Mouse (Mus musculus): ENCODE data around the gene Trip6.
"Not testable (repeated sequence)": the region's sequence is repeated elsewhere in the genome, so short reads cannot be mapped to it uniquely, and the experiment has no call there.

Gene Trip6

DNA sequence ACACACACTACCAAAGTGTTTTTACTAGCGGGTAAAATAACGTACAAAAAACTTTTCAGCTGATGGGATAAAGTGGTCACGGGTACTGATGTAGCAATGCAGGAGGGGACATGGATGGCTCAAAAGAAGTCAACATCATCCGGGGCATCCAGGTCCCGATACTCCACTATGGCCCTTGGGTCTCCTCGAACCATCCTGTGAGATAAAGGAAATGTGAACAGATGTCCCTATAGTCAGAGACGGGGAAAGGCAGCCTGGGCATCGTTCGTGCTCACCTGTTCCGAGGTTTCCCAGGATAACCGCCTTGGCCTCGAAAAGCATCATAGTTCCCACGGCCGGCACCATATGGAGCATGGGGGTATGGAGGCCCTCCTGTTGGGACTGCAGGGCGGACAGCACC, 18.5 kb downstream of the Trip6 start:
- peak; percentile 21 for DNase-seq

DNA sequence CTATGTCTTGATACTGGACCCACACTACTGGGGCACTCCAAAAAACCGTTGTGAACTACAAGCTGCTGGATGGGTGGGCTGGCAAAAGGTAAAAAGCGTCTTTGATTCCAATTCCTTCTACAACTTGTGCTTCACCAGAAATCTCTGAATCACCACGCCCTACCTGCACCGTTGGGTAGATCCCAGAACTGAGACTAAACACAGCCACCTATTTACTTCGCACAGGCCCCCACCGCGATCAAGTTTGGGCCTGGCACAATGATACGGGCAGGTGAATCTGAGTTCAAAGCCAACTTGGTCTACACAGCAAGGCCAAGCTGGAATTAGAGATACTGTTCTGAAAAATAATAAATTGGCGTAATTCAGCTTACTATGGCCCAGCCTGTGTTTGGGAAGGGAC, 18.9 kb downstream of the Trip6 start:
- peak; percentile 26 for DNase-seq

DNA sequence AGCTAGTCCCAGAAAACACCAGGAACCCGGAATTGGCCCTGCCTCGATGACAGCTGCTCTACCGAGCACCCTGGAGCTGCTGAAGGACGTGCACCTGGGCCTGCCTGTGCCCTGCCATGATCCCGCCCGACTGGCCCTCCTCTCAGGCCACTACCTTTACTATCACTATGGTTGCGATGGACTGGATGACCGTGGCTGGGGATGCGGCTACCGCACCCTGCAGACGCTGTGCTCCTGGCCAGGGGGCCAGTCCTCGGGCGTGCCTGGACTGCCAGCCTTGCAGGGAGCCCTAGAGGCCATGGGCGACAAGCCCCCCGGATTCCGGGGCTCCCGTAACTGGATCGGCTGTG, 19.5 kb downstream of the Trip6 start:
- no peak for DNase-seq

DNA sequence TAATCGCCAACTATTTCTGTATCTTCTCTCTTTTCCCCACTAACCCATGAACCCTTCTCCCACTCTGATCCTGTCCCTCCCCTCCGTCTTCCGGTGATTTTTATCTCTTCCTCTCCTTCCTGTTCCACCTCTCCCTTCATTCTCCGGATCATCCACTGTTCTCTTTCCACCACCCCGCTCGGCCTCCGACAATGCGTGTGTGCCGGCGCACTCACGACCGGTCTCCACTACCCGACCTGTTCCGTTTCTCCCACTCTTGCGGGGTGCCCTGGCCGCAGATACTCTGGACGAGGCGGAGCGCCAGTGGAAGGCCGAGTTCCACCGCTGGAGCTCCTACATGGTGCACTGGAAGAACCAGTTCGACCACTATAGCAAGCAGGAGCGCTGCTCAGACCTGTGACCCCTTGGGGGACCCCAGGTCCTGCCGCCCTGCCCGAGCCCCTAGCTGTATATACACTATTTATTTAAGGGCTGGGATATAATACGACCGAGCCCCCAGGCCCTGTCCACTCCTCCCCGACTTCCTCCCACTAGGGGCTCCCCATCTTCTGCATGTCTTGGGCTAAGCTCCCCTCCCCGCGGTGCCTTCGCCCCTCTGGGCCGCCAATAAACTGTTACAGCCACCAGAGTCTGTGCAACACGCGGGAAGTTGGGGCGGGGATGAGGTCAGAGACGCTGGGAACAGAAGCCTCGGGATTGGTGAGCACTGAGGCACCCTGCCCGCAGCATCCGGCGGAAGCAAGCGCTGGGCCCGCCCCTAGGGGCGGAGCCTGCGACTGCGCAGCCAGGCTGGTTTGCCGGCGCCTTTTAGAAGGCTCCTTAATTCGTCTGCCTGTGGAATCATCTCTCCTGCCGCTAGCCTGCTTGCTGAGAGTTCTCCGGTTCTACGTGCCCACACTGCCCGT, 20.1 kb downstream of the Trip6 start, which contains the start of gene Ufsp1:
Gene Ufsp1, plus strand, starts transcription at position 791 of the 905 bp plus-strand sequence.
- DNase-seq = peak; percentile 95

DNA sequence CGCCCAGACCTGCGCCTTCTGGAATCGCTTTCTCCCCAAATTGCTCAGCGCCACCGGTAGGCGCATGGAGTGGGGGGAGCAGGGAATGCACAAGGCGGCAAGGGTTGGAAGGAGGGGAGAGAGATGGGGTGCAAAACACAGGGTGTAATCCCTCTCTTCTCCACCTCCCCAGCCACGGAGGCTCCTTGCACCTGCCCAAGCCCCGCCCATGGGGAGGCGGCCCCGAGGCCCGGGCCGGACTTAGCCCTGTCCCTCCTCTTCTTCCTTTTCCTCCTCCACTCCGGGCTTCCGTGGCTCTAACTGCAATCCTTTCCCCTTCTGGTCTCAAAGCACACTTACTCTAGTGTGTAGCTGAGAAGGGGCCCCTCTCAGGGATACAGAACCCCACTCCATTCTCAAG, 20.9 kb downstream of the Trip6 start:
- peak; percentile 80 for DNase-seq

DNA sequence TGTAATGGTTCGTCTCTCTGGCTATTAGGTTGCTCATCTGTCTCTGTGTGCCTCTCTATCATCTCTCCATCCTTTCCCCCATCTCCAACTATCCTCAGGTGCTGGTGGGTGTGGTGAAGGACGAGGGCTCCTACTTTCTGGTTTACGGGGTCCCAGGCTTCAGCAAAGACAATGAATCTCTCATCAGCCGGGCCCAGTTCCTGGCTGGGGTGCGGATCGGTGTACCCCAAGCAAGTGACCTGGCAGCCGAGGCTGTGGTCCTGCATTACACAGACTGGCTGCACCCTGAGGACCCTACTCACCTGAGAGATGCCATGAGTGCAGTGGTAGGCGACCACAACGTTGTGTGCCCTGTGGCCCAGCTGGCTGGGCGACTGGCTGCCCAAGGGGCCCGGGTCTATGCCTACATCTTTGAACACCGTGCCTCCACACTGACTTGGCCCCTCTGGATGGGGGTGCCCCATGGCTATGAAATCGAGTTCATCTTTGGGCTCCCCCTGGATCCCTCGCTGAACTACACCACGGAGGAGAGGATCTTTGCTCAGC, 22.8 kb downstream of the Trip6 start:
- DNase-seq = peak; percentile 31

DNA sequence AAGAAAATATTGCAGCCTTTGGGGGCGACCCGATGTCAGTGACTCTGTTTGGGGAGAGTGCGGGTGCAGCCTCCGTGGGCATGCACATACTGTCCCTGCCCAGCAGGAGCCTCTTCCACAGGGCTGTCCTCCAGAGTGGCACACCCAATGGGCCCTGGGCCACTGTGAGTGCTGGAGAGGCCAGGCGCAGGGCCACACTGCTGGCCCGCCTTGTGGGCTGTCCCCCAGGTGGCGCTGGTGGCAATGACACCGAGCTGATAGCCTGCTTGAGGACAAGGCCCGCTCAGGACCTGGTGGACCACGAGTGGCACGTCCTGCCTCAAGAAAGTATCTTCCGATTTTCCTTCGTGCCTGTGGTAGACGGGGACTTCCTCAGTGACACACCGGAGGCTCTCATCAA, 23.5 kb downstream of the Trip6 start:
- DNase-seq = peak; percentile 68

DNA sequence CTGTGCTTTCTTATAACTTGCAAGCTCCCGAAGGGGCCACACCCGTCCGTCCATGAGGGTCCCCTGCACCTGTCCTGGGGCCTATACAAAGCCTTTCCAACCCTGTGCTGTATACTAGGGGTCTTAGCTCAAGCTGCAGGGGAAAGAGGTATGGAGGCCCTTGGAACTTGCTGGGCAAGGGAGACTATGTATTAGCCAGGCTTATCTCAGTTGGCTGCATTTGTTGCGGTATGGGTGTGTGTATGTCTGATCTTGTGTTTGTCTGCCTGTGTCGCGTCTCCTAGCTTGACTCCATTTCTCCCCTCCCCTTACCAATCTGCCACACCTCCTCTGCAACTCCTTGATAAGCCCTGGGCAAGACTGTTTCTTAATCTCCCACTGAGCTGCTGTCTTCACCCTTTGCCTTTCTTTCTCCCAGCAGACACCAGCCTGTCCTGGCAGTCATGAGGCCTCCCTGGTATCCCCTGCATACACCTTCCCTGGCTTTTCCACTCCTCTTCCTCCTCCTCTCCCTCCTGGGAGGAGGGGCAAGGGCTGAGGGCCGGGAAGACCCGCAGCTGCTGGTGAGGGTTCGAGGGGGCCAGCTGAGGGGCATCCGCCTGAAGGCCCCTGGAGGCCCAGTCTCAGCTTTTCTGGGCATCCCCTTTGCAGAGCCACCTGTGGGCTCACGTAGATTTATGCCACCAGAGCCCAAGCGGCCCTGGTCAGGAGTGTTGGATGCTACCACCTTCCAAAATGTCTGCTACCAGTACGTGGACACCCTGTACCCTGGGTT, 24.4 kb downstream of the Trip6 start:
- peak; percentile 29 for DNase-seq

DNA sequence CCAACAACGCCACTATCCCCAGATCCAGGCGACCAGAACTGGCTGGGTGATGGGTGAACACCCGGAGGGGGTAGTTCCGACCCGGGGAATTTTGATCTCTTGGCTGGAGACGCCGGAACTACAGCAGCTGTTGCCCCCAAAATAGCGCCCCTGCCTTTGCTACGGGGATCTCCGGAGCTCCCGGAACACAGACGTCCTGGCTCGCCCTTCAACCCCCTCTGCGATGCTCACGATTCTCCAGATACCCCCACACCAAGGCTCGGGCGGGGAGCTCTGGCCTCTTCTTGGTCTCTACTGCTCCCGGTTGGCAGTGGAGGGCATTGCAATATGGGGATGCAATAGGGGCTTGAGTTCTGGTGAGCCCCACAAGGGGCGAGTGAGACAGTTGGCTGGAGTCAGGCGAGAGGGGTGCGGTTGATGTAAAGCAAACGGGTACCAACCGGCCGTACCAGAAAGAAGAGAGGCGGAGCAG, 25.2 kb downstream of the Trip6 start:
- DNase-seq = peak; percentile 57

DNA sequence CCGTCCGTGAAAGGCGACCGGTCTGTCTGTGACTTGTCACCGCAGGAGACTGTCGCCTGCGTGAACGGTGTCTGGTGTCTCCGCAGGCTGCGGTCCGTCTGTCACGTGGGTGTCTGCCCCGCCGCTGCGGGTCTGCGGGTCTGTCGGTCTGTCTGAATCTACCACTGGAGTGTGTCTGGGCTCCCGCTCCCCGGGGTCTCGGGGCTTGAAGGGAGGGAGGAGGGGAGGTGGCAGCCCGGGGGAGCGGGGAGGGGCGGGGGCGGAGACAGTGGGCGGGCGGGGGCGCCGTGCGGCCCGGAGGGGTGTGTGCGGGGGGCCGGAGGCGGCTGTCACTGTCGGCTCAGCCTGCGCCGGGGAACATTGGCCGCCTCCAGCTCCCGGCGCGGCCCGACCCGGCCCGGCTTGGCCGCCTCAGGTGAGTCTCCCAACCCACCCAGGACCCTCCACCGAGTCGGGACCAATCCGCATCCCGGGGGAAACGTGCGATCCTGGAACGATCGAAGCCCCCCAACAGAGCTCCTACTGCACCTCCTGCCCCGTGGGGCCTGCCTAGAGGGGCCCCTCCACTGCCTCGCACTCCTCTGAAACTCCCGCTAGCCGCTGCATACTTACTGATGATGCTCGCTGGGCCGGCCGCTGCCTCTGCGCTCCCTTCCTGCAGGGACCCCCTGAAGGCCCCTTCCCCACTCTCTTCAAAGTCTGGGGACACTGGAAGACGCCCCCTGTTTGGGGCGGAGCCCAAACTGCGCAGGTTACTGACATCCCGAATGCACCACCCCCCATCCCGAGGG, 26.1 kb downstream of the Trip6 start:
- DNase-seq = peak; percentile 70

DNA sequence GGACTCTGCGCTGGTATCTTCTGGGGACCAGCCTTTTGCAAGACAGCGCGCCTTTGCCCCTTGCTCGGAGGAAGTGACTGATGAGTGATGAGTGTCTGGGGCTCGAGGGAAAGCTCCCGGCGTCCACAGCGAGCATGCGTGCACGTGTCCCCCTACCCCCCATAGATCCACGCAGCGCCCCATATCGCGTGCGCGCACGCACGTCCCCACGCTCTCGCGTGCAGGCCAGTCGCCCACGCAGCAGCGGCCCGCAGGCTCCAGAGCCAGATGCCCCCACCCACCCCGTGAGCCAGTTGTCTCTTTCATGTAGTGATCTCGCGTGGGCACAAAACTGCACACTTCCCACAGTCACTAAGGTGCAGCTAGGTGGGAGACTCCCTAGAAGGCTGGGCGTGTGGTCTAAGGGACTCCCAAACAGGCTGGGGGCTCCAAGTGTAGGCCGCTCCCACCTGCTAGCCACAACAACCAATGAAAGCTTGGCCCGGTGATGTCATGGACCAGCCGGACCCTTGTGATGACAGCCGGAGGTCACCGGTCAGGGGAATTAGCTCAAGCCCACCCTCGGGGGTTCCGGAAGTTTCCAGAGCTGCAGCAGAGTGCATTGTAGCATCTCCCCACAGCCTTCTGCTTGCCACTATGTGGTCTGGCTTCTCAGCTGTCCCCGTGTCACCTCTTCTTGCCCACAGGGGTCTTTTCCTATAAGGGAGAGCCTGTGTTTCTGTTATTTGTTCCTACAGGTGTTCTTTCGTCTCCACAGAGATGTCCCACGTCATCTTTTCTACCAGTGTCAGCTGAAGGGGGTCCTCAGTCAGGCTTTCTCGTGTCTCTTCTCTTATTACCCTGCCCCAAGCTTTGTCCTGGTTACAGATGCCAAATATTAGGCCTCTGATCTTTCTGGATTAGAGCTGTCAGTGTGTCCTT, 26.9 kb downstream of the Trip6 start, which contains the start of gene Ache:
Gene Ache, plus strand, starts transcription at position 488 of the 921 bp plus-strand sequence.
- DNase-seq = peak; percentile 82

DNA sequence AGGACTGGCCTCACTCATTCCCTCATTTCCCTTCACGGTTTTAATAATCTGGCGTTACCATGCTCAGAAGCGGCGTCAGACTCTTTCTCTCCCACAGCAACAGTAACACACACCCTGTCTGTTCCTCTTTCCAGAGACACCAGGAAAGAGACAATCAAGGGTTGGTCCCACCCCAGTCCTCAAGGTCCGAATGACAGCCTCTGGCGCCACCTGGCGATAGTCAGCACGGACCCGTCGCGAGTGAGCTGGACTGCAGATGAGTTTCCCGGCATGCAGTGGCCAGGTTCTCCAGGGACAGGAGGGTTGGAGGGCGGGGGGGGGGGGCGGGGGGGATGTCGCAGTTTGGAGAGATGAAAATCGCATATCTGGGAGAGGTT, 27.6 kb downstream of the Trip6 start:
- DNase-seq = peak; percentile 94

DNA sequence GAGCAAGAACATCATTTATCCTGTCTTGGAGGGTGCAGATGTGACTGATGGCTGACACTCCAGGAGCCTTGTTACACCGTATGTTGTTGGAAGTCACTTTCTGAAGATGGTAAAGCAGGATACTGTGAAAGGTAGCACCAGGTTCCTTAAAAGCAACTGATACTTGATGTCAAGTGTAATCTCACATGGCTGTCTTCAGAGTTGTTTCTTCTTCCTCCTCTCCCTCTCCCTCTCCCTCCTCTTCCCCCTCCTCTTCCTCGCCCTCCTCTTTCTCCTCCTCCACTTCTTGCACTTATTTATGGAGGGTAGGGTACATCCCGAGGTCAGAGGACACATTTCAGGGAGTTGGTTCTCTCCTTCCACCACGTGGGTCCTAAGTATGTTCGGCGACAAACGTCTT, 28.2 kb downstream of the Trip6 start:
- no peak for DNase-seq

DNA sequence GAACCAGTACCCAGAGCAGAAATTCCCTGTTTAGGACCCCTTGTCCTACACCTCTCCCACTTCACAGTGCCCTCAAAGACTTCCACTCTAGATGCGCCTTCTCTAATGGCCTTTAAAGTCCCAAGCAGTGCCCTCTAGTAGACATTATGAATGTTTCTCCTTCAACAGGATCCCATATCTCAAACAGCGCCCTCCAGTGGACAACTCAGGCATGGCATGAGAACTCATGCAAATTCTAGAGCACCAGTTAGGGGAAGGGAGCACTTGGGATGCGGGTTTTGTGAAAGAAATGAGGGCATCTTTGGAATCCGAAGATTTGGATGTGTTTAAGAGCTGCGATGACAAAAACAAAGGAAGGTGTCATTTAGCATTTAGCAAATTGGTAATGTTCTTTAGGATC, 29.2 kb downstream of the Trip6 start:
- peak; percentile 36 for DNase-seq

DNA sequence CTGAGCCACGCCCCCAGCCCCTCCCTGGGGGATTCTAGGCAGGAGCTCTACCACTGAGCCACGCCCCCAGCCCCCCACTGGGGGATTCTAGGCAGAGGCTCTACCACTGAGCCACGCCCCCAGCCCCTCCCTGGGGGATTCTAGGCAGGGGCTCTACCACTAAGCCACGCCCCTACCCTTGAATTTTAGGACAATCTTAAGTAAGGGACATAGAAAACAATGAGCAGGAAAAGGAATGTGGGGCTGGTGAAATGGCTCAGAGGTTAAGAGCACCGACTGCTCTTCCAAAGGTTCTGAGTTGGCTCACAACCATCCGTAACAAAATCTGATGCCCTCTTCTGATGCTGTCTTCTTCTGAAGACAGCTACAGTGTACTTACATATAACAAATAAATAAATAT, 29.8 kb downstream of the Trip6 start:
- not testable (repeated sequence) for DNase-seq

DNA sequence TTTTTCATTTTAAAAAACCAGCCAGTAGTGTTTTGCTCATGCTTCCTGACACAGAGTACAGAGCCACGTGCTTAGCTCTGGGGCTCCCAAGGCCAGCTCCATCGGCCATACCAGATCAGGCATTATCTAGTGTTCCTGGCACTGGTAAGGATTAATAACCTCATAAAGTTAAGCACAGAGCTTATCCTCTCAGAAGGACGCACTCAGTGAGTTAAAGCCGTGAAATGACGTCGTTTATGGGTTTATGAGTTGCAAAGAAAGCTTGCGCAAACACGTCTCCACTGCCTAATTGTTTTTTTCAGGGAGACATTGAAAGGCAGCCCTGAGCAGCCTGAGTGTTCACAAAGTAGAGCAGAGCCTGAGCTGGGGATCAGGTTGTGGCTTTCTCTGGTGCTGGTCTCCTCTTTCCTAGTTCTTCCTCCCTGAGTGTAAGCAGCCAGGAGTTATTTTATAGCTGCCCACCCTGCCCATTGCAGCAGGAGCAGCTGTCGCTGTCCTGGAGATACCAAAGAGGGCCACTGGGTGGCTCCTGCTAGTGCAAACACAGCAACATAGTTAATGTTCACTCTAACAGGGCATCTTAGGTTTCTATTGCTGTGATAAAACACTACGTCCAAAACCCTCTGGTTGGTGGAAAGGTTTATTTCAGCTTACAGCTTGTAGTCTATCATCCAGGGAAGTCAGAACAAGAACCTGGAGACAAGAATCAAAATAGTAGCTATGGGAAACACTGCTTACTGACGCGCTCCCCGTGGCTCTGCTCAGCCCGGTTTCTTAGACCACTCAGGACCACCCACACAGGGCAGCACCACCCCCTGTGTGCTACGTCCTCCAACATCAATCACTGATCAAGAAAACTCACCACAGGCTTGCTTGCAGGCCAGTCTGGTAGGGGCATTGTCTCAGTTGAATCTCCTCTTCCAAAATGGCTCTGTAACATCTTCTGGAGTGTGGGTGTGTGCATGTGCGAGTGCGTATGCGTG, 36.6 kb downstream of the Trip6 start:
- DNase-seq = no peak

DNA sequence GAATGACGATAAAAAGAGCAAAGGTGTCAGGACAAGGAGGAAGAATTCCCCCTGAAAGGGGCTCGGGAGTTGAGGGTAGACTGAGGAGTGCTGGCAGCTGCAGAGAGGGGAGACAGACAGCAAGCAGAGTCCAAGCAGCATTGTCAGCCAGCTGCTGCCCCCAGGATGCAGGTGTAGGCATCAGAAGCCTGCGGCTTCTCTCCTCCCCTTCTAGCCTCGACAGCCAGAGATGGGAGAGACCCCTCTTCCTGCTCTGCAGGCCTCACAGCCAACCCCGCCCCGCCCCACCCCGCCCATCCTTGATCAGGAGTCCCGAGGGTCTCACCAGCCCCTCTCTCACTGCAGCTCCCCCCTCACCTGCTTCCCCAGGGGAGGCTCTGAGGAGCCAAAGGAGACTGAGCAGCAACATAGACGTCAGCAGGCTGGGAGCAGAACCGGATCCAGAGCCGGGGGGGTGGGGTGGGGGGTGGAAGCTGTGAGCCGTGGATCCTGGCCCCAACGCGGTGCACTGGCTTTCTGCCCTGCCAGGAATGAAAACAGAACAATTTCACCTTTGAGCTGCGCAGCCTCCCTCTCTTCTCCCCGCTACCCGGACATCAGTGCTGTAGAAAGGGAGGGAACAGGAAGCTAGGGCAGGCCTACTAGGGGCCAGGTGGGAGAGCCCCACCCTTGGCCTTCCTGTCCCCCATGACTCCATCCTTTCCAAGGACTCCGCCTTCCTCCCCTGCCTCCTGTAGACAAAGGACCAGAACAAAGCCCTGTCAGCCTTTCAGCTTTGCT, 45.9 kb downstream of the Trip6 start:
- no peak for DNase-seq

DNA sequence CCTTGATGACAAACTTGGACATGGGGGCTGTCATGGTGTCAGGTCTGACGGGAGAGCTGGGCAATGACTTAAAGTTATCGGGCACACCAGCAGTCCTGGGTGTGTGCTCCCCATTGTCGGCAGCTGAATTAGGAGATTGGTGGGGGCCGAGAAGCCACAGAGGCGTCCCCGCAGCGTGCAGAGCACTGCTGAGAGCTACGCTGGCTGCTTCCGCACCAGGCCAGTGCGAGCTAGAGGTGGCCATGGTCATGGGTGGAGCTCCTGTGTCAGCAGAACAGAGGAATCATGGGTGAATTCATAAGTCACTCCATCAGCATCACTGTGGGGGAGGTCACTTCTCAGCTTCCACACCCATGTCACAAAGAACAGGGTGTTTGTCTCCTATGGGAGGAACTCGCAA, 49.4 kb downstream of the Trip6 start:
- no peak for DNase-seq

DNA sequence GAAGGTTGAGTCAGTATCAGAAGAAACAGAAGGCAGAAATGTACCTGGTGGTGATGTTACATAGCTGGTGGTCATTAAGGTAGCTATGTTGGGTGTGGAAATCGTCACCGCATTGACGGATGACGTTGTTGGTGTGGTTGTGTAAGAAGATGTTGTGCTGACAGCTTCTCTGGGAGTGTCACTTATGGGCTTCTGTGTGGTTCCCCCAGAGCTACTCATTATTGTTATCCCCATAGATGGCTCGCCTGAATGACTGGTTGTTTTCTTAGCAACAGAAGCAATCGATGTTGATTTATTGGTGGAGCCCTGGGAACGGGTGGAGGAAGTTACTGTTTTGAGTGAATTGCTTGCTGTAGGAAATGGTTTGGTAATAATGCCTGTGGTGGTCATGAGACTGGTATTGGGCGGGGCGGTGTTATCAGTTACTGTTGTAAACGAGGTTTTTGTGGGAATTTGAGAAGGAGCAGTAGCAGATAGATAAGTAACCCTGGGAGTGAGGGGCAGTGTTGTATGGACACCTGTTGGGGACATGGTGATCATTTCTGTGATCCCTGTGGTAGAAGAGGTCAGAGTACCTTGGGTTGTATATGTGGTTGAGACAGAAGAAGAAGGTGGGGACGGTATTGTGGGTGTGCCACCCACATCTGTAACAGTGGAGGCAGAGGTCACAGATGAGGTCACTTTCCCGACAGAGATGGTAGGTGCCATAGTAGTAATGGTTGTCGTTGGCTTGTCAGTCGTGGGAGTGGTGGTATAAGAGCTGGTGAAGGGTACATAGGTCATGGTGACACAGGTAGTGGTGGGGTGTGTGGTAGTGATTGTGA, 50.1 kb downstream of the Trip6 start:
- DNase-seq = no peak

All from cerebellum, adult 11 months (tissue).